Mouse (Mus musculus) T-helper 2 cell (primary cell): ENCODE results near the gene Cdk14.

Experiments
- in situ Hi-C: fragments of 300-600 bp; cut with MboI, MseI; formaldehyde crosslinking; loops from one replicate; pipeline ENCODE4 v1.15.1; 2025; ENCODE audit warnings: high pct_unique_total_duplicates

Gene Cdk14

GRCm38 (mm10) chr5:4756001-4756681 is 664.0 kb downstream of the Cdk14 start:
- in situ Hi-C loops = no loop called here

GRCm38 (mm10) chr5:4755326-4755725 is 664.8 kb downstream of the Cdk14 start:
- in situ Hi-C loops = no loop called here

DNA sequence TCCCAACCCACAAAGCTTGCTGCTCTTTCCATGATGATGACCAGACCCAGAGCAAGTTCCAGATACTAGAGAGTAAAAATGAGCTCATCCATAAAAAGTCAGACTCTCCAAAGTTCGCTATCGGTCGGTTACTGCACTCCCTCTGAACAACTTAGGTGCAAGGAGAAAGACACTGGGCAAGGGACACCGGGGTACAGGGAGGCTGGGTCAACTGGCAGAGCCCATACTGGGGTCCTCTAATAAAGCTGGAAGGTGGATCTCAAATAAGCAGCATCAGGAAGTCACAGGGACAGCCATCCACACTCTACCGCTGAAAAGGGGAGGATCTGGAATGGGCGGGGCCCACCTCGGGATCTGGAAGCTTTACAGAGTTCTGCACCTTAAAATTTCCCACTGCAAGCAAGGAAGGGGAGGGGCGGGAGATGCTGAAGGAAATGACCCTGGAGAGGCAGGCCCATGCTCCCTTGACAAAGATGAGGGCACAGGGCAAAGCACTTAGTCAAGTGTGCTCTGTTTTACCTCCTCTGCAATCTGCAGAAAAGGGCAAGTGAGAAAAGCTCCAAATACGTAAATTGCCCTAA is 665.3 kb downstream of the Cdk14 start:
- in situ Hi-C loops = no loop called here
